Mouse (Mus musculus) central nervous system, embryonic 18 days (tissue): ENCODE data around the gene Miip. TPM values are rescaled to one million over a fixed set of nuclear protein-coding genes. Genes with fewer than 3 reads are reported as not detected.

Experiments used
- polyA plus RNA-seq: library from polyadenylated mRNA; depleted of rRNA; stranded (reverse); fragments of >200 nt; gene quantifications from 2 replicates; pipeline ENCODE4 v1.2.3, GENCODE M21; 2012; rRNA removed

The Miip gene
- 79.9 and 80.4 TPM in 2 replicates for polyA plus RNA-seq

GRCm38 (mm10) chr4:147868450-147869031 lies at the start of gene Miip, which contains the start of gene Fv1:
Gene Miip, minus strand, starts transcription at chr4:147868816.
Gene Fv1, plus strand, starts transcription at chr4:147868979.

GRCm38 (mm10) chr4:147904313-147905089 lies 35.9 kb upstream of the Miip start, which contains the start of gene Mfn2:
Gene Mfn2, minus strand, starts transcription at chr4:147904704.

DNA sequence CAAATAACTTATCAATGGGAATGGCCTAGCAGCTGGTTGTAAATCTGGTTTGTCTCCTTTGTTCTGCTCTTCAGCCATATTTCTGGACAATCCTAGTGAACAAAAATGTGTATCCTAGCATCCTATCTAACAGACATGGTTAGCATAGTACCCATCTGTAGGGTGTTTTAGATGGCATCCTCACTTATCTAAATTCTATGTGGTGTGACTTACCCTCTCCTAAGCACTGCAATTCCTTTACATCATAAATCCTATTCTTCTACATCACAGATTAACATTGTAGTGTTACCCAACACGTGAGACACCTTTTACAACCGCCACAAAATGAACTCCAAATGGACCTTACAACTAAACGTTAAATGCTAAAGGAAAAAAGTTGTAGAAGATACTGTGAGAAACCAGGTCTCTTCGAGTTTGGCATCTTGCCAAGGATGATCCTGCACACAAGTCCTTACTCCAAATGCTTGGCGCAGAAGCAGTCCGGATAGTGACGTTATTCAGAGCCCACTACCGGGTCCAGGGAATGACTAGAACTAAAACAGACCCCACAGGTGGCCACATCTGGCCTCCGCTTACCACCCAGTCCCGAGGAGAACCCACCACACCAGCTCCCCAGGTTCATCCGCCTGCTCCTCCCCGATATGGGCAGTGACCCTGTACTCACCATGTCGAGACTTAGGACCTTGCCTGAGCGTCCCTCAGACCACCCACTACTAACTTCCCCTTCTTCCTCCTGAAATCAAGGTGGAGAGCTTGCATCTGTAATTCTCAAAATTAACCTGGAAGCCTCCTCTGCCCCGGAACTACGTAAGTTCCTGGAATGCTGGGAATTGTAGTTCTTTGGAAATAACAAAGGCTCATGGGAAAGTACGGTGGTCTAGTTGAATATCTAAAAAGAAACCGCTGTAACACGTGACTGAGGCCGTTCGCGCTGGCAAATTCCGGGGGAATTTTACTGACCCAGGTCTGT lies 20.7 kb downstream of the Miip start, which contains the start of gene Zfp933:
Zfp933 (minus strand) TSS at position 753 of the 970 bp plus-strand sequence.

Other genes starting within 250 kb of the Miip start
- 1.1 and 1.3 TPM in 2 replicates for gene Zfp979, start 226.3 kb downstream of the Miip start, polyA plus RNA-seq
- gene Zfp534, start 166.3 kb downstream of the Miip start, polyA plus RNA-seq, result not detected in 2 replicates
- 4.3 and 4.5 TPM in 2 replicates for gene Zfp984, start 59.0 kb downstream of the Miip start, polyA plus RNA-seq
- gene Zfp933, start 20.4 kb downstream of the Miip start, polyA plus RNA-seq, result 8.0 and 8.9 TPM in 2 replicates
- 7.8 and 8.5 TPM in 2 replicates for gene Fv1, start 163 bp upstream of the Miip start, polyA plus RNA-seq
- gene Mfn2, start 35.9 kb upstream of the Miip start, polyA plus RNA-seq, result 73.6 and 75.9 TPM in 2 replicates
- gene Plod1, start 68.0 kb upstream of the Miip start, polyA plus RNA-seq, result 13.5 and 15.5 TPM in 2 replicates
- 42.5 and 42.9 TPM in 2 replicates for gene 2510039O18Rik, start 72.1 kb upstream of the Miip start, polyA plus RNA-seq
- gene Nppb, start 117.0 kb upstream of the Miip start, polyA plus RNA-seq, result 0.12 and 0.25 TPM in 2 replicates
- gene Nppa, start 131.9 kb upstream of the Miip start, polyA plus RNA-seq, result 0.82 and 1.1 TPM in 2 replicates
- 51.4 and 54.8 TPM in 2 replicates for gene Clcn6, start 170.0 kb upstream of the Miip start, polyA plus RNA-seq
- gene Mthfr, start 170.3 kb upstream of the Miip start, polyA plus RNA-seq, result 26.1 and 28.2 TPM in 2 replicates
- 4.0 and 4.1 TPM in 2 replicates for gene Agtrap, start 219.2 kb upstream of the Miip start, polyA plus RNA-seq